8 mouse cellular contexts compared by ENCODE assay signal in genomic region chr2:25264851-25265250, GRCm38 (mm10). TPM values are rescaled to one million over a fixed set of nuclear protein-coding genes. Genes with fewer than 3 reads are reported as not detected.
DNase-seq lines count a peak whose midpoint lies in the region; ATAC-seq and TF ChIP-seq lines count a peak whose summit lies in the region.

No protein-coding gene starts in this region.

- H3K9ac ChIP-seq in forebrain, embryonic 14.5 days (ENCODE audit: low read length): peak overlapping the region; percentile 25; the same call in 1 of the 2 replicates
- peak overlapping the region; percentile 83; the same call in 1 of the 2 replicates for H3K9ac ChIP-seq in stomach, postnatal 0 days (ENCODE audit: low read length)

- no peak for ATAC-seq in megakaryocyte, adult 5-6 weeks (ENCODE audit: poor library complexity, severe bottlenecking)
- no peak for ATAC-seq in forebrain, embryonic 14.5 days
- no peak for ATAC-seq in stomach, postnatal 0 days (ENCODE audit: low FRiP score, low TSS enrichment)

- peaks cover 46% of the 10 kb centered on the region for H3K36me3 ChIP-seq in megakaryocyte, embryonic 14.5 days (replicated peaks; ENCODE audit: low read length)
- H3K36me3 ChIP-seq in forebrain, embryonic 14.5 days (ENCODE audit: control insufficient read depth, insufficient read depth, low read length): peaks cover 14% of the 10 kb centered on the region
- no peaks in the 10 kb centered on the region; the same call in 1 of the 2 replicates for H3K36me3 ChIP-seq in stomach, postnatal 0 days (ENCODE audit: control insufficient read depth, insufficient read depth, low read length)

- H3K4me3 ChIP-seq in megakaryocyte, embryonic 14.5 days (replicated peaks): peak overlapping the region; percentile 76
- H3K4me3 ChIP-seq in forebrain, embryonic 14.5 days (ENCODE audit: low read depth, low read length): no peak overlapping the region
- peak overlapping the region; percentile 84 for H3K4me3 ChIP-seq in stomach, postnatal 0 days (ENCODE audit: low read depth, low read length)

- no peak overlapping the region for H3K27ac ChIP-seq in forebrain, embryonic 14.5 days (ENCODE audit: low read depth, low read length)
- H3K27ac ChIP-seq in stomach, postnatal 0 days (replicated peaks): peak overlapping the region; percentile 92

- TF ChIP-seq EP300 in stomach, postnatal 0 days (optimal IDR thresholded peaks at IDR 0.05): no peak

- no peak for DNase-seq in forebrain, embryonic 14.5 days (ENCODE audit: low spot score)
- DNase-seq in kidney, postnatal 14 days: peak; percentile 81
- DNase-seq in stomach, postnatal 0 days (ENCODE audit: low spot score): peak; percentile 37
- DNase-seq in urinary bladder, postnatal 14 days (ENCODE audit: low spot score): no peak
- DNase-seq in thymus, postnatal 4 days: no peak
- no peak for DNase-seq in retina, postnatal 1 day

- peak overlapping the region; percentile 99; the same call in 1 of the 2 replicates for H3K4me2 ChIP-seq in forebrain, embryonic 14.5 days (ENCODE audit: low read length)
- H3K4me2 ChIP-seq in stomach, postnatal 0 days (replicated peaks; ENCODE audit: low read depth): peak overlapping the region; percentile 98

- H3K27me3 ChIP-seq in megakaryocyte, embryonic 14.5 days (replicated peaks): no peaks in the 10 kb centered on the region
- H3K27me3 ChIP-seq in forebrain, embryonic 14.5 days (replicated peaks; ENCODE audit: control insufficient read depth, insufficient read depth, low read length): peaks cover 13% of the 10 kb centered on the region
- no peaks in the 10 kb centered on the region for H3K27me3 ChIP-seq in stomach, postnatal 0 days (ENCODE audit: control insufficient read depth, insufficient read depth, low read length)

- WGBS in forebrain, embryonic 14.5 days: 73% methylated on average over 3 of the region's 3 CpGs
- 51% methylated on average over 3 of the region's 3 CpGs for WGBS in stomach, postnatal 0 days

- H3K9me3 ChIP-seq in megakaryocyte, embryonic 14.5 days: no peaks in the 10 kb centered on the region
- H3K9me3 ChIP-seq in forebrain, embryonic 14.5 days (replicated peaks; ENCODE audit: control insufficient read depth, low read length): no peaks in the 10 kb centered on the region
- no peaks in the 10 kb centered on the region for H3K9me3 ChIP-seq in stomach, postnatal 0 days (ENCODE audit: control insufficient read depth, low read length)

- peaks cover 83% of the 10 kb centered on the region for H3K4me1 ChIP-seq in megakaryocyte, embryonic 14.5 days
- H3K4me1 ChIP-seq in forebrain, embryonic 14.5 days (ENCODE audit: control insufficient read depth, insufficient read depth, low read length): peaks cover 41% of the 10 kb centered on the region
- H3K4me1 ChIP-seq in stomach, postnatal 0 days (replicated peaks; ENCODE audit: control insufficient read depth, insufficient read depth): peaks cover 6% of the 10 kb centered on the region

- TF ChIP-seq CTCF in stomach, postnatal 0 days (IDR thresholded peaks at IDR 0.05; ENCODE audit: low read depth): no peak

RNA-seq across cellular contexts. Expression of gene Tprn, which starts 2.4 kb away (rescaled TPM):
- polyA plus RNA-seq in megakaryocyte, embryonic 14.5 days (2012; ENCODE audit: insufficient read depth, low replicate concordance): 11.9 and 12.9 TPM in 2 replicates
- total RNA-seq in megakaryocyte, adult 5-6 weeks (2015): 7.5 and 10.5 TPM in 2 replicates
- 5.2 and 6.0 TPM in 2 replicates for total RNA-seq in megakaryocyte, adult 5-6 weeks (2017)
- 6.6 and 9.9 TPM in 2 replicates for polyA plus RNA-seq in forebrain, embryonic 14.5 days (2014; fragmentation: Nextera tagmentation; extraction: Ambion mirVana)
- polyA plus RNA-seq in stomach, postnatal 0 days (2015; fragmentation: Nextera tagmentation; extraction: Ambion mirVana): 17.4 and 20.3 TPM in 2 replicates

RNA-seq across cellular contexts. Expression of gene Ssna1, which starts 7.4 kb away (rescaled TPM):
- 34.6 and 160 TPM in 2 replicates for polyA plus RNA-seq in megakaryocyte, embryonic 14.5 days (2012; ENCODE audit: insufficient read depth, low replicate concordance)
- total RNA-seq in megakaryocyte, adult 5-6 weeks (2015): 159 TPM in 2 replicates
- total RNA-seq in megakaryocyte, adult 5-6 weeks (2017): 61.1 and 86.0 TPM in 2 replicates
- polyA plus RNA-seq in forebrain, embryonic 14.5 days (2014; fragmentation: Nextera tagmentation; extraction: Ambion mirVana): 258 and 281 TPM in 2 replicates
- 149 and 162 TPM in 2 replicates for polyA plus RNA-seq in stomach, postnatal 0 days (2015; fragmentation: Nextera tagmentation; extraction: Ambion mirVana)

RNA-seq across cellular contexts. Expression of gene Anapc2, which starts 7.4 kb away (rescaled TPM):
- 3.1 and 14.8 TPM in 2 replicates for polyA plus RNA-seq in megakaryocyte, embryonic 14.5 days (2012; ENCODE audit: insufficient read depth, low replicate concordance)
- total RNA-seq in megakaryocyte, adult 5-6 weeks (2015): 28.9 and 40.5 TPM in 2 replicates
- 25.1 and 32.1 TPM in 2 replicates for total RNA-seq in megakaryocyte, adult 5-6 weeks (2017)
- polyA plus RNA-seq in forebrain, embryonic 14.5 days (2014; fragmentation: Nextera tagmentation; extraction: Ambion mirVana): 105 and 123 TPM in 2 replicates
- 57.5 and 59.6 TPM in 2 replicates for polyA plus RNA-seq in stomach, postnatal 0 days (2015; fragmentation: Nextera tagmentation; extraction: Ambion mirVana)

RNA-seq across cellular contexts. Expression of gene Tmem203, which starts 9.6 kb away (rescaled TPM):
- polyA plus RNA-seq in megakaryocyte, embryonic 14.5 days (2012; ENCODE audit: insufficient read depth, low replicate concordance): 16.3 and 20.0 TPM in 2 replicates
- total RNA-seq in megakaryocyte, adult 5-6 weeks (2015): 8.4 and 13.1 TPM in 2 replicates
- total RNA-seq in megakaryocyte, adult 5-6 weeks (2017): 7.4 and 10.9 TPM in 2 replicates
- 14.7 and 17.4 TPM in 2 replicates for polyA plus RNA-seq in forebrain, embryonic 14.5 days (2014; fragmentation: Nextera tagmentation; extraction: Ambion mirVana)
- polyA plus RNA-seq in stomach, postnatal 0 days (2015; fragmentation: Nextera tagmentation; extraction: Ambion mirVana): 38.2 and 39.7 TPM in 2 replicates

RNA-seq across cellular contexts. Expression of gene AL732309.1, which starts 18.2 kb away (rescaled TPM):
- 1.1 TPM in 1 of 2 replicates, not detected in the other for polyA plus RNA-seq in megakaryocyte, embryonic 14.5 days (2012; ENCODE audit: insufficient read depth, low replicate concordance)
- total RNA-seq in megakaryocyte, adult 5-6 weeks (2015): 4.7 TPM in 2 replicates
- total RNA-seq in megakaryocyte, adult 5-6 weeks (2017): 1.7 TPM in 1 of 2 replicates, not detected in the other
- polyA plus RNA-seq in forebrain, embryonic 14.5 days (2014; fragmentation: Nextera tagmentation; extraction: Ambion mirVana): 4.7 and 6.0 TPM in 2 replicates
- 12.8 and 16.6 TPM in 2 replicates for polyA plus RNA-seq in stomach, postnatal 0 days (2015; fragmentation: Nextera tagmentation; extraction: Ambion mirVana)

Comparison
In these comparisons a context has a peak if more than half of its experiments do, and no peak if none do; other contexts are left out.
1. DNase-seq: peak in kidney, postnatal 14 days (single experiment) and stomach, postnatal 0 days (single experiment); none in forebrain, embryonic 14.5 days (single experiment), urinary bladder, postnatal 14 days (single experiment), thymus, postnatal 4 days (single experiment) and retina, postnatal 1 day (single experiment).